Mouse (Mus musculus): ENCODE measurements around the gene Brsk1. TPM values are rescaled to one million over a fixed set of nuclear protein-coding genes. Genes with fewer than 3 reads are reported as not detected.

Gene Brsk1
- total RNA-seq, 2 experiments from 2014 or later = 280 to 313 TPM

Other genes with a start within 250 kb of the Brsk1 start
- gene Rdh13, start 245.0 kb upstream of the Brsk1 start, total RNA-seq (2021) = 10 to 100 TPM; 33.6 to 40.1 TPM
- 1 to 10 TPM; 3.2 to 4.9 TPM for gene Eps8l1, start 229.9 kb upstream of the Brsk1 start, total RNA-seq (2021)
- gene Ppp1r12c, start 188.9 kb upstream of the Brsk1 start, total RNA-seq (2021) = 100 to 1,000 TPM; 114 to 125 TPM
- gene Tnnt1, start 174.2 kb upstream of the Brsk1 start, total RNA-seq (2021) = 1 to 10 TPM; 2.0 to 2.9 TPM
- 1 to 10 TPM in 1 of 2 experiments, under 1 TPM in 1; 0.94 to 2.0 TPM for gene Tnni3, start 166.4 kb upstream of the Brsk1 start, total RNA-seq (2021)
- 1 to 10 TPM; 1.2 to 1.4 TPM for gene Dnaaf3, start 158.2 kb upstream of the Brsk1 start, total RNA-seq (2021)
- 100 to 1,000 TPM; 203 to 205 TPM for gene Syt5, start 143.1 kb upstream of the Brsk1 start, total RNA-seq (2021)
- gene Ptprh, start 86.6 kb upstream of the Brsk1 start, total RNA-seq (2021) = 1 to 10 TPM; 1.1 TPM
- gene Tmem86b, start 59.2 kb upstream of the Brsk1 start, total RNA-seq (2021) = 10 to 100 TPM; 13.9 to 18.5 TPM
- 100 to 1,000 TPM; 112 to 121 TPM for gene Ppp6r1, start 31.6 kb upstream of the Brsk1 start, total RNA-seq (2021)
- gene Hspbp1, start 5.5 kb upstream of the Brsk1 start, total RNA-seq (2021) = 10 to 100 TPM; 93.2 to 97.2 TPM
- gene Tmem150b, start 34.6 kb downstream of the Brsk1 start, total RNA-seq (2021) = not detected
- gene Kmt5c, start 49.5 kb downstream of the Brsk1 start, total RNA-seq (2021) = 10 to 100 TPM; 43.5 to 45.9 TPM
- 1 to 10 TPM; 6.5 to 9.8 TPM for gene Cox6b2, start 62.5 kb downstream of the Brsk1 start, total RNA-seq (2021)
- gene Fam71e2, start 80.7 kb downstream of the Brsk1 start, total RNA-seq (2021) = not detected
- under 1 TPM; 0.38 to 0.41 TPM for gene Il11, start 92.3 kb downstream of the Brsk1 start, total RNA-seq (2021)
- gene Tmem190, start 92.3 kb downstream of the Brsk1 start, total RNA-seq (2021) = not detected
- 1 to 10 TPM; 4.3 to 5.4 TPM for gene Tmem238, start 99.1 kb downstream of the Brsk1 start, total RNA-seq (2021)
- 100 to 1,000 TPM; 540 to 663 TPM for gene Rpl28, start 102.3 kb downstream of the Brsk1 start, total RNA-seq (2021)
- 100 to 1,000 TPM; 129 to 166 TPM for gene Ube2s, start 122.0 kb downstream of the Brsk1 start, total RNA-seq (2021)
- 100 to 1,000 TPM; 107 to 116 TPM for gene Shisa7, start 154.1 kb downstream of the Brsk1 start, total RNA-seq (2021)
- gene Isoc2b, start 179.7 kb downstream of the Brsk1 start, total RNA-seq (2021) = 1 to 10 TPM; 3.0 to 4.3 TPM
- 1 to 10 TPM; 7.2 to 8.2 TPM for gene Isoc2a, start 186.5 kb downstream of the Brsk1 start, total RNA-seq (2021)
- under 1 TPM in 1 of 2 experiments, not detected in 1; 0.45 TPM for gene Gm36210, start 215.9 kb downstream of the Brsk1 start, total RNA-seq (2021)
- 10 to 100 TPM; 14.3 TPM for gene Zfp628, start 224.6 kb downstream of the Brsk1 start, total RNA-seq (2021)
- gene Nat14, start 231.4 kb downstream of the Brsk1 start, total RNA-seq (2021) = 10 to 100 TPM; 57.9 to 67.4 TPM
- gene Ssc5d, start 235.2 kb downstream of the Brsk1 start, total RNA-seq (2021) = 1 to 10 TPM; 2.9 to 3.0 TPM

All from layer of hippocampus, postnatal 10 days (tissue).